Mouse (Mus musculus): ENCODE measurements around the gene Mto1.

GRCm38 (mm10) chr9:78428870-78429432 is 19.1 kb upstream of the Mto1 start:
- TF ChIP-seq CTCF (IDR thresholded peaks at IDR 0.05; ENCODE audit: borderline replicate concordance, extremely low read depth, insufficient read depth, insufficient read length) = no peak
- TF ChIP-seq POLR2A (IDR thresholded peaks at IDR 0.05; ENCODE audit: borderline replicate concordance, extremely low read depth, insufficient read depth, insufficient read length, poor library complexity, severe bottlenecking) = no peak
